Mouse (Mus musculus) liver, embryonic 12.5 days (tissue): ENCODE measurements around the gene Mettl27. TPM values are rescaled to one million over a fixed set of nuclear protein-coding genes. Genes with fewer than 3 reads are reported as not detected.
A peak's percentile ranks its signal among the peaks of the same experiment; 100 is the strongest.

Source experiments
- ATAC-seq: fragments of 200-750 bp; cut with Nextera tagmentation; 2 replicates; pipeline ENCODE4 v1.8.0; 2017; ENCODE audit warnings: moderate number of reproducible peaks, mild to moderate bottlenecking, moderate library complexity
- H3K27ac ChIP-seq: fragments of 300-500 bp; sonication (generic); 2 replicates; pipeline ENCODE4 v1.5.1; 2016; ENCODE audit warnings: mild to moderate bottlenecking
- H3K27me3 ChIP-seq: fragments of 300-500 bp; sonication (generic); replicated peaks from 2 replicates; pipeline ENCODE4 v1.6.1; 2016; ENCODE audit warnings: mild to moderate bottlenecking, moderate library complexity
- H3K36me3 ChIP-seq: fragments of 300-500 bp; sonication (generic); 2 replicates; pipeline ENCODE4 v1.6.1; 2016; ENCODE audit warnings: mild to moderate bottlenecking, moderate library complexity
- H3K4me1 ChIP-seq: fragments of 300-500 bp; sonication (generic); 2 replicates; pipeline ENCODE4 v1.6.1; 2016
- H3K4me2 ChIP-seq: fragments of 300-500 bp; sonication (generic); 2 replicates; pipeline ENCODE4 v1.6.1; 2016; ENCODE audit warnings: mild to moderate bottlenecking, moderate library complexity
- H3K4me3 ChIP-seq: fragments of 300-500 bp; sonication (generic); 2 replicates; pipeline ENCODE4 v1.5.1; 2016; ENCODE audit warnings: mild to moderate bottlenecking, moderate library complexity
- H3K9ac ChIP-seq: fragments of 300-500 bp; sonication (generic); 2 replicates; pipeline ENCODE4 v1.6.1; 2016; ENCODE audit warnings: mild to moderate bottlenecking, moderate library complexity
- H3K9me3 ChIP-seq: fragments of 300-500 bp; sonication (generic); replicated peaks from 2 replicates; pipeline ENCODE4 v1.6.1; 2016; ENCODE audit warnings: mild to moderate bottlenecking, moderate library complexity
- WGBS: fragments of 180-500 bp; shearing (Covaris S2); methylation state at CpG from one replicate; pipeline ENCODE4 v1.1.7; 2016; ENCODE audit not compliant: insufficient replicate concordance; 5-methylcytosine and 5-hydroxymethylcytosine counted together
- polyA plus RNA-seq: library from polyadenylated mRNA; unstranded; fragments of >200 nt; fragmentation: Nextera tagmentation; extraction: Ambion mirVana; gene quantifications from 2 replicates; pipeline ENCODE4 v1.2.1, GENCODE M21; 2016

The Mettl27 gene
- polyA plus RNA-seq, 1 experiment from 2014 or later = 8.5 TPM

DNA sequence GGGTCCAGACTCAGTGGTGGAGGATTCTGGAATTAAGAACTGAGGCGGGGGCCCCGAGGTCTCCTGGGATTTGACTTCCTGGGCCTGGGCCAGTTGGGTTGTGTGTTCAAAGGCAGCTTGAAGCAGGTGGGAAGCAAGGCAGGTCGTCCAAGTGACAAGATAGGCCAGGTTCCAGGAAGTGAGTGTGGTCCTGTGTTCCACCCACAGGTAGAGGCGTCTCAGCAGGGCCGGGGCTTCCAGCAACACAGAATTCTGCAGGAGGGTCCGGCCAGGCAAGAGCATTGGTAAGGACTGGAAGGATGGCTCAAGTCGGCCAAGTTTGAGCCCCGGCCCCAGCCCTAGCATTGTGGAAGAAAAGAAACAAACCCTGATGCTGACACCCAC, 30.5 kb upstream of the Mettl27 start:
- Histone ChIP-seq H3K4me1 (no peaks in the 10 kb centered on the region), H3K4me3 (no peak overlapping the region), H3K9me3 (no peaks in the 10 kb centered on the region), H3K36me3 (no peaks in the 10 kb centered on the region), H3K9ac (no peak overlapping the region), H3K27me3 (peaks cover 10% of the 10 kb centered on the region; the same call in 1 of the 2 replicates), H3K27ac (no peak overlapping the region), H3K4me2 (no peak overlapping the region)
- no peak for ATAC-seq
- WGBS = 62% methylated on average over 8 of the region's 8 CpGs

DNA sequence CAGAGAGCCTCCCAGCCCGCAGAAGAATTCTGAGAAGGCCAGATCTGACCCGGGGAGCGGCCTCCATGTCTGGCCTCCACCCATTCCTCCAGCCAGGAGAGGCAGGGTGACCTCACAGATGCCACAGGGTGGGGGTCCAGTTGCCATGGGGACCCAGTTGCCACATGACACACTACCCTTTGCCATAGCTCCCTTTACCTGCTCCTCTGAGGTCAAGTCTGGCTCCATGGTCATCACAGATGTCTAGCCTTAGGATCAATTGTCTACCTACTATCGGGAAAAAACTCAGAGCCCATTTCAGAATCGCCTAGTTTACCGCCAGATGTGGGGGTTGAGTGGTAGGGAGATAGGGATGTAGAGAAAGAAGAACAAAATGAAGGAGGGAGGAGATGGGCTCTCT, 25.5 kb upstream of the Mettl27 start, which contains the start of gene Tmem270:
Gene Tmem270 (minus strand): TSS at position 101 of the 400 bp plus-strand sequence.
- H3K9me3 ChIP-seq = no peaks in the 10 kb centered on the region
- H3K36me3 ChIP-seq = no peaks in the 10 kb centered on the region
- H3K27ac ChIP-seq = no peak within 1 kb of the TSS
- WGBS = 68% methylated on average over 6 of the region's 6 CpGs
- H3K9ac ChIP-seq = no peak within 1 kb of the TSS
- 0 out of 2 replicates have a peak, but pooled peaks cover under 1% of the 10 kb centered on the region for H3K27me3 ChIP-seq
- no peak within 1 kb of the TSS for H3K4me2 ChIP-seq
- ATAC-seq = 0 out of 2 replicates have a peak, but pooled peaks have one; percentile 7
- no peak within 1 kb of the TSS for H3K4me3 ChIP-seq
- H3K4me1 ChIP-seq = peaks cover 16% of the 10 kb centered on the region

- WGBS = under 1% methylated on average over 13 of the region's 13 CpGs
- Histone ChIP-seq H3K27me3 (no peaks in the 10 kb centered on the region), H3K9me3 (no peaks in the 10 kb centered on the region), H3K4me2 (no peak overlapping the region), H3K36me3 (no peaks in the 10 kb centered on the region), H3K4me1 (peaks cover 21% of the 10 kb centered on the region), H3K4me3 (no peak overlapping the region), H3K9ac (no peak overlapping the region), H3K27ac (no peak overlapping the region)
- ATAC-seq = peak; percentile 81
These were observed 25.0 kb upstream of the Mettl27 start for GRCm38 (mm10) chr5:134907135-134907534.

GRCm38 (mm10) chr5:134911901-134912300, 20.3 kb upstream of the Mettl27 start:
- Histone ChIP-seq H3K27ac (peak overlapping the region; percentile 97), H3K9me3 (no peaks in the 10 kb centered on the region), H3K4me2 (peak overlapping the region; percentile 66), H3K4me3 (peak overlapping the region; percentile 74), H3K4me1 (peaks cover 44% of the 10 kb centered on the region), H3K27me3 (no peaks in the 10 kb centered on the region), H3K9ac (peak overlapping the region; percentile 89), H3K36me3 (no peaks in the 10 kb centered on the region)
- 85% methylated on average over 2 of the region's 2 CpGs for WGBS
- ATAC-seq = no peak

DNA sequence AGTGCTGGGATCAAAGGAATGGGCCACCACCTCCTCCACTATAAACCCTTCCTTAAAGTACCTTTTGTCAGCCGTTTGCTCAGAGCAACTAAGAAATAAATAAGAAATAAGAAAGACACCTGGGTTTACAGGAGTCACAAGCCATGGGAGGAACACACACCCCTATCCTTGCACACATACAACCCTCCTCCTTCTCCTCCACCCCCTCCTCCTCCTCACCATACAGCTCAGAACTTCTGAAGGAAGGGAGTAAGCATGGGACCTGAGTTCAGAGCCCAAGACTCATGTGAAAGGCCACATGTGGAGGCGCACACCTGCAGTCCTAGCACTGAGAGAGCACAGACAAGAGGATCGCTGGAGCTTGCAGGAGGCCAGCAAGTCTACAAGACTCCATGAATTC, 18.8 kb upstream of the Mettl27 start:
- H3K27me3 ChIP-seq = no peaks in the 10 kb centered on the region
- 34% methylated on average over 3 of the region's 3 CpGs for WGBS
- H3K27ac ChIP-seq = peak overlapping the region; percentile 97
- peak overlapping the region; percentile 89 for H3K9ac ChIP-seq
- peaks cover 4% of the 10 kb centered on the region for H3K9me3 ChIP-seq
- H3K36me3 ChIP-seq = no peaks in the 10 kb centered on the region
- H3K4me3 ChIP-seq = peak overlapping the region; percentile 74
- peak overlapping the region; percentile 66 for H3K4me2 ChIP-seq
- H3K4me1 ChIP-seq = peaks cover 58% of the 10 kb centered on the region
- ATAC-seq = peak; percentile 54

DNA sequence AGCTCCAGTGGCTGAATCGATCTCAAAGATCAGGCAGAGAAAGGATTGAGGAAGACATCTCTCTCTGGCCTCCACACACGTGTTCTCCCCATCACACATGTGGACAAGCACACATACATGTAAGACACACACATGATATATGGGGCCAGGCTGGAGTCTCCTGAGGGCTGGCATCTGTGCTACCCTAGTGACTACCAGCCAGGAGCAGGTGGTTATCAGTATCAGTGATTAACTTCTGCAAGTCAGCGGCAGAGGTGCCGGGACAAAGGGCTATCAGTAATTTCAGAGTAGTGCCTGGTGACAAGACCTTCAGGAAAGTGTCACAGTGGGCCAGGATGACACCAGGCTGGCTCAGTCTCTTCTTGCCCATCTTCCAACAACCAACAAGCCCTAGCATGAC, 18.4 kb upstream of the Mettl27 start:
- Histone ChIP-seq H3K4me1 (peaks cover 59% of the 10 kb centered on the region), H3K4me3 (peak overlapping the region; percentile 74), H3K27me3 (no peaks in the 10 kb centered on the region), H3K36me3 (no peaks in the 10 kb centered on the region), H3K27ac (peak overlapping the region; percentile 97), H3K9me3 (peaks cover 4% of the 10 kb centered on the region), H3K4me2 (peak overlapping the region; percentile 66), H3K9ac (peak overlapping the region; percentile 89)
- 24% methylated on average over 4 of the region's 4 CpGs for WGBS
- peak; percentile 89 for ATAC-seq

DNA sequence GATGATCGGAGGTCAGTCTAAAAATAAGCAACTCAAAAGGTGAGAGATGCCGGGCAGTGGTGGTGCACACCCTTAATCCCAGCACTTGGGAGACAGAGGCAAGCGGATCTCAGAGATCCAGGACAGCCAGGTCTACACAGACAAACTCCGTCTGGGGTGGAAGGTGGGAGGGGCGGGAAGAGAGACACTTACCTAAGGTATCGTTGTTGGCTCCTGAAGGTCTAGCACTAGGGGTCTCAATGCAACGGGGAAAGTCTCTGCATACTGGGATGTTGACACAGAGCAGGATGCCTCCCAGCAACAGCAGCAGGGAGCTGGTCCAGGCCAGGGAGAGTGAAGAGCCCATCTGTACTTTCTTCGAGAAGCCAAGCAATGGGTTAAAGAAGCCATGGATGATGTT, 17.7 kb upstream of the Mettl27 start:
- peak overlapping the region; percentile 89 for H3K9ac ChIP-seq
- WGBS = 39% methylated on average over 8 of the region's 8 CpGs
- peak overlapping the region; percentile 74 for H3K4me3 ChIP-seq
- H3K27me3 ChIP-seq = no peaks in the 10 kb centered on the region
- peaks cover 4% of the 10 kb centered on the region for H3K9me3 ChIP-seq
- peak overlapping the region; percentile 66 for H3K4me2 ChIP-seq
- peaks cover 58% of the 10 kb centered on the region for H3K4me1 ChIP-seq
- ATAC-seq = no peak
- H3K36me3 ChIP-seq = no peaks in the 10 kb centered on the region
- peak overlapping the region; percentile 97 for H3K27ac ChIP-seq

GRCm38 (mm10) chr5:134915311-134915710, 16.9 kb upstream of the Mettl27 start, which contains the start of gene Cldn13:
Gene Cldn13, minus strand, starts transcription at chr5:134915526.
- Histone ChIP-seq H3K27ac (peak within 1 kb of the TSS; percentile 97), H3K36me3 (no peaks in the 10 kb centered on the region), H3K4me2 (peak within 1 kb of the TSS; percentile 66), H3K27me3 (no peaks in the 10 kb centered on the region), H3K9ac (peak within 1 kb of the TSS; percentile 89), H3K9me3 (peaks cover 4% of the 10 kb centered on the region), H3K4me3 (peak within 1 kb of the TSS; percentile 74), H3K4me1 (peaks cover 66% of the 10 kb centered on the region)
- 21% methylated on average over 8 of the region's 8 CpGs for WGBS
- peak; percentile 64 for ATAC-seq

DNA sequence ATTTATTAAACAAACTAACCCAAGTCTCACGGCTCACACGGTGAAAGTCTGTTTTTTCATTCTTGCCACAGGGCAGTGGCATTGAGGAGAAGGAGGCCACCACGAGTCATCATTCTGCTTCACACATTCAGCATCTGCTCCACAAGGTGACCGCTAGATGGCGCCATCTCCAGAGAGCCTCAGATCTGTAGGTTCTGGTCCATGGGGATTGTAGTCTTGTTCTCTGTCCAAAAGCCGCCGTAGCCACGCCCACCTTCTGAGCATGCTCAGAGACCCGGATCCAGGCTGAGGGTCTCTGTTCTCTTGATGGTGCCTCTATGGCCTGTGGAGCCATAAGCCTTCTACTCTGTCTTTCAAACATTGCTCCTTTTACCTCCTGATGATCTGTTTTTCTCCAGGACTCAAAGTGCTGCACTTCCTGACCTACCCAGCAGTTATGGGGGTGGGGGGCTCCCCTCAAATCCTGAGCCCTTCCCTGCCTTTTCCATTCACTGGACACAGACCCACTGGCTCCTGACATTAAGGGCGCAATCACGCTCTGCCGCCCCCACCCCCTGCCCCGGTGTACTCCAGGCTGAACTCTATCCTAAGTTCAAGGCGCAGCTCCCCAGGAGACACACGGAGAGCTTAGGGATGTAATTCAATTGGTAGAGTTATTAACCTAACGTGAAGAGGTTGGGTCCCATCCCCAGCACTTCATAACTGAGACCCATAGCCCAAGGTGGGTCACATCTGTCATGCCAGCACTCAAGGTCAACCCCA, 13.9 kb upstream of the Mettl27 start:
- Histone ChIP-seq H3K4me2 (peak overlapping the region; percentile 50), H3K9me3 (peaks cover 4% of the 10 kb centered on the region), H3K27me3 (0 out of 2 replicates have a peak, but pooled peaks cover 4% of the 10 kb centered on the region), H3K4me3 (peak overlapping the region; percentile 11; the same call in 1 of the 2 replicates), H3K27ac (peak overlapping the region; percentile 94), H3K4me1 (peaks cover 64% of the 10 kb centered on the region), H3K9ac (peak overlapping the region; percentile 62), H3K36me3 (no peaks in the 10 kb centered on the region)
- WGBS = 41% methylated on average over 16 of the region's 16 CpGs
- no peak for ATAC-seq

GRCm38 (mm10) chr5:134919097-134919496, 13.1 kb upstream of the Mettl27 start:
- ATAC-seq = peak; percentile 91
- 27% methylated on average over 3 of the region's 3 CpGs for WGBS
- peaks cover 64% of the 10 kb centered on the region for H3K4me1 ChIP-seq
- no peaks in the 10 kb centered on the region for H3K36me3 ChIP-seq
- peak overlapping the region; percentile 2; the same call in 1 of the 2 replicates for H3K4me3 ChIP-seq
- peak overlapping the region; percentile 50 for H3K4me2 ChIP-seq
- peaks cover 4% of the 10 kb centered on the region for H3K9me3 ChIP-seq
- 0 out of 2 replicates have a peak, but pooled peaks cover 4% of the 10 kb centered on the region for H3K27me3 ChIP-seq
- peak overlapping the region; percentile 94 for H3K27ac ChIP-seq
- H3K9ac ChIP-seq = peak overlapping the region; percentile 58

- no peak for ATAC-seq
- peaks cover 64% of the 10 kb centered on the region for H3K4me1 ChIP-seq
- H3K36me3 ChIP-seq = no peaks in the 10 kb centered on the region
- H3K27me3 ChIP-seq = peaks cover 7% of the 10 kb centered on the region; the same call in 1 of the 2 replicates
- peak overlapping the region; percentile 58 for H3K9ac ChIP-seq
- H3K27ac ChIP-seq = peak overlapping the region; percentile 94
- H3K4me2 ChIP-seq = peak overlapping the region; percentile 50
- 60% methylated on average over 6 of the region's 6 CpGs for WGBS
- H3K4me3 ChIP-seq = no peak overlapping the region
- H3K9me3 ChIP-seq = peaks cover 4% of the 10 kb centered on the region
These were observed 12.0 kb upstream of the Mettl27 start for GRCm38 (mm10) chr5:134920106-134920687.

- WGBS = 52% methylated on average over 8 of the region's 8 CpGs
- peak overlapping the region; percentile 50 for H3K4me2 ChIP-seq
These were observed 11.1 kb upstream of the Mettl27 start for GRCm38 (mm10) chr5:134921106-134921505.

More at GRCm38 (mm10) chr5:134921106-134921505, 11.1 kb upstream of the Mettl27 start:
- H3K9ac ChIP-seq = peak overlapping the region; percentile 58
- H3K9me3 ChIP-seq = peaks cover 4% of the 10 kb centered on the region
- H3K27ac ChIP-seq = peak overlapping the region; percentile 94
- H3K4me3 ChIP-seq = no peak overlapping the region
- H3K27me3 ChIP-seq = peaks cover 9% of the 10 kb centered on the region; the same call in 1 of the 2 replicates
- peak; percentile 27; the same call in 1 of the 2 replicates for ATAC-seq
- peaks cover 57% of the 10 kb centered on the region for H3K4me1 ChIP-seq
- H3K36me3 ChIP-seq = no peaks in the 10 kb centered on the region
